Mouse (Mus musculus) stomach, embryonic 15.5 days (tissue): ENCODE measurements at regions not wholly inside any gene's neighbourhood (a gene's known extent, or its start where the extent isn't known, plus 50 kb on each side); places are given as distances from the start of the nearest gene placed in this dataset.
"Not testable (repeated sequence)": the region's sequence is repeated elsewhere in the genome, so short reads cannot be mapped to it uniquely, and the experiment has no call there.

Experiments used
- ATAC-seq: fragments of 200-750 bp; cut with Nextera tagmentation; 2 replicates; pipeline ENCODE4 v1.8.0; 2017; ENCODE audit warnings: low read depth, moderate number of reproducible peaks, moderate TSS enrichment; ENCODE audit not compliant: insufficient read depth, low FRiP score
- H3K27ac ChIP-seq: fragments of 300-500 bp; sonication (generic); 2 replicates; pipeline ENCODE4 v1.5.1; 2015; ENCODE audit warnings: mild to moderate bottlenecking, inconsistent platforms
- H3K27me3 ChIP-seq: fragments of 300-500 bp; sonication (generic); replicated peaks from 2 replicates; pipeline ENCODE4 v1.6.1; 2015; ENCODE audit warnings: inconsistent platforms
- H3K36me3 ChIP-seq: fragments of 300-500 bp; sonication (generic); 2 replicates; pipeline ENCODE4 v1.6.1; 2015; ENCODE audit warnings: inconsistent platforms
- H3K4me1 ChIP-seq: fragments of 300-500 bp; sonication (generic); 2 replicates; pipeline ENCODE4 v1.6.1; 2015; ENCODE audit warnings: inconsistent platforms
- H3K4me2 ChIP-seq: fragments of 300-500 bp; sonication (generic); 2 replicates; pipeline ENCODE4 v1.6.1; 2015; ENCODE audit warnings: mild to moderate bottlenecking, inconsistent platforms
- H3K4me3 ChIP-seq: fragments of 300-500 bp; sonication (generic); replicated peaks from 2 replicates; pipeline ENCODE4 v1.5.1; 2015; ENCODE audit warnings: inconsistent platforms
- H3K9ac ChIP-seq: fragments of 300-500 bp; sonication (generic); 2 replicates; pipeline ENCODE4 v1.6.1; 2015; ENCODE audit warnings: inconsistent platforms
- H3K9me3 ChIP-seq: fragments of 300-500 bp; sonication (generic); 2 replicates; pipeline ENCODE4 v1.6.1; 2016; ENCODE audit warnings: inconsistent platforms
- WGBS: fragments of 180-500 bp; shearing (Covaris S2); methylation state at CpG from one replicate; pipeline ENCODE4 v1.1.7; 2015; 5-methylcytosine and 5-hydroxymethylcytosine counted together

DNA sequence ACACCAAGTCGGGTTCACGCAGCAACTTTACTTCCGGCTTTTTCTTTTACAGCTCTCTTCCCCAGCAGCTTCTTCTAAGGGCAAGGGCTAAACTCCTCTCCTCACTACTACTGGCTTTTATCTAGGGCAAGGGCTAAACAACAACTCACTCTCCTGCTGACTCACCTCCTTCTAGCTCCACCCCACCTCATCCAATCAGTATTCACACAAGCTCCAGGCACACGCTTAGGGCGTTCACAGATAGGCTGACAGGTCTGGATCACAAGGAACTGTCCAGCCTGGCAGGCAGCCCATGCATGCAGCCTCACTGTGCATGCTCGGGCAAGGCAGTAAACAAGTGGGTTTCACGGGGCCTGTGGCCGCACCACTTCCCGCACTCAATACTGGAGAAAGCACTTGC, 116.9 kb downstream of the 1700129C05Rik start:
- not testable (repeated sequence) for H3K9ac ChIP-seq, H3K27ac ChIP-seq, H3K4me1 ChIP-seq, H3K4me3 ChIP-seq, H3K27me3 ChIP-seq, ATAC-seq, H3K36me3 ChIP-seq, H3K9me3 ChIP-seq, H3K4me2 ChIP-seq
- 52% methylated on average over 9 of the region's 9 CpGs for WGBS

DNA sequence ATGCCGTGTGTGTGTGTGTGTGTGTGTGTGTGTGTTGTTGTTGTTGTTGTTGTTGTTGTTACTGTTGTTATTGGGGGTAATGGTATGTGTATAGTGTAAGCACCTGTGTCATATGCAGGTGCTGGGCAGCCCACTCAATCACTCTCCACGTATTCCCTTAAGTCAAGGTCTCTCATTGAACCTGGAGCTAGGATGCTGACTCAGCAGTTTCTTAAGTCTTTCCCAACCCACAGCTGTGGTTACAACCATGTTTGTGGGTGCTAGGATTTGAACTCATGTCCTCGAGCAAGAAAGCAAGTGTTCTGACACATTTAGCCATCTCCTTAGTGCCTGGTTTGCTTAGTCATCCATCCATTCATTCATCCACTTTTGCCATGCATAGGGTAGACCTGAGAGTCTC, 133.2 kb downstream of the 1700129C05Rik start:
- no peak overlapping the region for H3K4me3 ChIP-seq
- 89% methylated on average over 3 of the region's 3 CpGs for WGBS
- H3K9me3 ChIP-seq = no peaks in the 10 kb centered on the region
- no peaks in the 10 kb centered on the region for H3K27me3 ChIP-seq
- ATAC-seq = no peak
- no peaks in the 10 kb centered on the region for H3K4me1 ChIP-seq
- H3K9ac ChIP-seq = no peak overlapping the region
- no peak overlapping the region for H3K4me2 ChIP-seq
- H3K36me3 ChIP-seq = no peaks in the 10 kb centered on the region
- H3K27ac ChIP-seq = no peak overlapping the region

- H3K4me1 ChIP-seq = no peaks in the 10 kb centered on the region
- WGBS = 47% methylated on average over 5 of the region's 5 CpGs
- H3K4me3 ChIP-seq = no peak overlapping the region
- H3K9me3 ChIP-seq = no peaks in the 10 kb centered on the region
- ATAC-seq = no peak
- H3K36me3 ChIP-seq = no peaks in the 10 kb centered on the region
- H3K9ac ChIP-seq = no peak overlapping the region
- no peaks in the 10 kb centered on the region for H3K27me3 ChIP-seq
- no peak overlapping the region for H3K27ac ChIP-seq
- no peak overlapping the region for H3K4me2 ChIP-seq
Observed at GRCm38 (mm10) chr14:58999106-58999778, 143.5 kb downstream of the 1700129C05Rik start.

GRCm38 (mm10) chr14:58994994-58995393, 147.7 kb downstream of the 1700129C05Rik start:
- Histone ChIP-seq H3K27ac (no peak overlapping the region), H3K4me3 (no peak overlapping the region), H3K36me3 (no peaks in the 10 kb centered on the region), H3K9me3 (no peaks in the 10 kb centered on the region), H3K27me3 (no peaks in the 10 kb centered on the region), H3K4me2 (no peak overlapping the region), H3K9ac (no peak overlapping the region), H3K4me1 (no peaks in the 10 kb centered on the region)
- 73% methylated on average over 6 of the region's 6 CpGs for WGBS
- ATAC-seq = no peak

- H3K4me3 ChIP-seq = no peak overlapping the region
- no peaks in the 10 kb centered on the region for H3K36me3 ChIP-seq
- no peak overlapping the region for H3K9ac ChIP-seq
- ATAC-seq = no peak
- H3K9me3 ChIP-seq = no peaks in the 10 kb centered on the region
- H3K27ac ChIP-seq = no peak overlapping the region
- H3K4me2 ChIP-seq = no peak overlapping the region
- no peaks in the 10 kb centered on the region for H3K27me3 ChIP-seq
- WGBS = 72% methylated on average over 5 of the region's 5 CpGs
- H3K4me1 ChIP-seq = no peaks in the 10 kb centered on the region
Observed at GRCm38 (mm10) chr14:58989644-58990217, 153.0 kb downstream of the 1700129C05Rik start.

DNA sequence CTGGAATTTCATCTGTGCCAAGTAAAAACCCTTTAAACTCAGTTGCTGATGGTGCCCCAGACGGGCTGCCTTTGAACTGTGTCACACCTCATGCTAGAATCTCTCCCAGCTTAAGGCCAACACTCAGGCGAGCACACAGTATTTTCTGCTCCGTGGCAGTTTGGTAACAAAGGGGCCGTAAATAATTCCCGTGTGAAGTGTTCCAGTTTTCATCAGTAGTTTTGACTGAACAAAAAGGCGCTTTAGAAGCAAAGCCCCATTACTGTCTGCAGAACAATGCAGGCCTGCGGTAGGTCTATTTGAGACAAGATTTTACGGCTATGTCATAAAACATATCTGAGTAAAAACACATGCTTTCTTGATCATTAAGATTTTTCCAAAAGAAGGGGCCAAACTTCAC, 155.0 kb downstream of the 1700129C05Rik start:
- no peaks in the 10 kb centered on the region for H3K27me3 ChIP-seq
- no peaks in the 10 kb centered on the region for H3K4me1 ChIP-seq
- H3K9ac ChIP-seq = no peak overlapping the region
- WGBS = 34% methylated on average over 8 of the region's 8 CpGs
- H3K36me3 ChIP-seq = no peaks in the 10 kb centered on the region
- H3K9me3 ChIP-seq = no peaks in the 10 kb centered on the region
- ATAC-seq = no peak
- H3K27ac ChIP-seq = no peak overlapping the region
- no peak overlapping the region for H3K4me2 ChIP-seq
- no peak overlapping the region for H3K4me3 ChIP-seq

DNA sequence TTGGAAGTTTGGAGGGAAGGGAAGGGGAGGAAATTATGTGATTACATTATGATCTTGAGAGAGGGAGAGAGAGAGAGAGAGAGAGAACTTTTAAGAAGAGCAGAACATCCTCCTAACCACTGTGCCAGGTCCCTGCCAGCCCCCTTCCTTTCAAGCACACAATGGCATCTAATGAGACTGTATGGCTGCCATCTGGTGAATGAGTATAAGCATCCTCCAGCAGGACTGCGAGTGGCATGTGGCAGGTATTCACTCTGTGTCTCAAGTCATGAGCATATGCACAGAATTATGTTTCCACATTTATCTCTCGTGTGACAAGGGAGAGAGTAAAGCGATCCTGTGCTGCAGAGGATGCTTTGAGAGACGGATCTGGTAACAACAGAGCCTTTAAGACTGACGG, 156.9 kb downstream of the 1700129C05Rik start:
- WGBS = 76% methylated on average over 5 of the region's 5 CpGs
- Histone ChIP-seq H3K4me2 (no peak overlapping the region), H3K9ac (no peak overlapping the region), H3K27me3 (no peaks in the 10 kb centered on the region), H3K9me3 (no peaks in the 10 kb centered on the region), H3K4me3 (no peak overlapping the region), H3K27ac (no peak overlapping the region), H3K36me3 (no peaks in the 10 kb centered on the region), H3K4me1 (no peaks in the 10 kb centered on the region)
- no peak for ATAC-seq

GRCm38 (mm10) chr14:58976791-58977190, 165.9 kb downstream of the 1700129C05Rik start:
- Histone ChIP-seq H3K27ac (no peak overlapping the region), H3K4me1 (no peaks in the 10 kb centered on the region), H3K36me3 (no peaks in the 10 kb centered on the region), H3K4me3 (no peak overlapping the region), H3K9me3 (no peaks in the 10 kb centered on the region), H3K9ac (no peak overlapping the region), H3K4me2 (no peak overlapping the region), H3K27me3 (no peaks in the 10 kb centered on the region)
- ATAC-seq = no peak
- WGBS = 84% methylated on average over 4 of the region's 4 CpGs

GRCm38 (mm10) chr14:58969248-58969647, 173.4 kb downstream of the 1700129C05Rik start:
- Histone ChIP-seq H3K36me3 (no peaks in the 10 kb centered on the region), H3K4me2 (no peak overlapping the region), H3K4me3 (no peak overlapping the region), H3K9me3 (no peaks in the 10 kb centered on the region), H3K27ac (no peak overlapping the region), H3K27me3 (no peaks in the 10 kb centered on the region), H3K4me1 (no peaks in the 10 kb centered on the region), H3K9ac (no peak overlapping the region)
- no peak for ATAC-seq
- 37% methylated on average over 3 of the region's 3 CpGs for WGBS

DNA sequence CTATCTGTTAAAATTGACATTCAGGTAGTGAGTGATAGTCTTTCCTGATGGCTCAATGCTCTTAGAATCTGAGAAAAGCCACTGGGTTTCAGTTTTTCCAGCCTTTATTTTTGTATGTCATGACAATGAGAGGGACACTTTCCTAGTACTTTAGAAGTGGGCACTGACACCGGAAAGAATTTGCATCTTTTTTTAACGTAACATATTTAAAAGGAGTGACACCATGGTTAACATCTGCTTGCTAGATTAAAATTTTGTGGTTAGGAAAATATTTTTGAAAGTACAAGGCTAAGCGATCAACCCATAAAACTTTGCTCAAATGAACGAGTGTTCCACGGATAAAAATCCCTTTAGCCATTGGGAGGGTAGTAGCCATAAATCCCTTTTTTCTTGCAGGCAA, 174.7 kb downstream of the 1700129C05Rik start:
- Histone ChIP-seq H3K4me1 (no peaks in the 10 kb centered on the region), H3K4me2 (no peak overlapping the region), H3K9ac (no peak overlapping the region), H3K27me3 (no peaks in the 10 kb centered on the region), H3K27ac (no peak overlapping the region), H3K9me3 (no peaks in the 10 kb centered on the region), H3K36me3 (no peaks in the 10 kb centered on the region), H3K4me3 (no peak overlapping the region)
- WGBS = 67% methylated on average over 5 of the region's 5 CpGs
- ATAC-seq = no peak

GRCm38 (mm10) chr14:58967163-58967562, 175.5 kb downstream of the 1700129C05Rik start:
- H3K9me3 ChIP-seq = no peaks in the 10 kb centered on the region
- no peak overlapping the region for H3K4me2 ChIP-seq
- no peak overlapping the region for H3K9ac ChIP-seq
- H3K27ac ChIP-seq = no peak overlapping the region
- no peaks in the 10 kb centered on the region for H3K4me1 ChIP-seq
- no peak for ATAC-seq
- H3K27me3 ChIP-seq = no peaks in the 10 kb centered on the region
- 58% methylated on average over 1 of the region's 1 CpGs for WGBS
- no peaks in the 10 kb centered on the region for H3K36me3 ChIP-seq
- no peak overlapping the region for H3K4me3 ChIP-seq

DNA sequence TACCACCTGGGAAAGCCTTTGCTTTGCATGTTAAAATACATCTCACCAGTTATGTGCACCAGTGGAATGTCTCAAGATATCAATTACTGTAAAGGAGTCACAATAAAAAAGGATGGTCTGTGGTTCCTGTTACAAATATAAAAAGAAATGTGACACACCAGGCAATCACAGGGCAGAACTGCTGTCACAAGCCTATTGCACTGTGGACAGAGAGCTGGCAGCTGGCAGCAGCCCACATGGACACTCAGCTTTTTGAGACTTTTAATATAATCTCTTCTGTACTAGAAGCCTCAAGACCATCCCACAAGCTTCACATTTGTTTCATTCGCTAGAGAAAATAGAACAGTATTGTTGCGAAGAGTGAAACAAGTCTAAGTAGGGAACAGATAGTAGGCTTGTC, 197.7 kb downstream of the 1700129C05Rik start:
- WGBS = 88% methylated on average over 2 of the region's 2 CpGs

More for the DNA sequence above, 197.7 kb downstream of the 1700129C05Rik start:
- H3K9me3 ChIP-seq = no peaks in the 10 kb centered on the region
- no peak overlapping the region for H3K9ac ChIP-seq
- H3K4me1 ChIP-seq = no peaks in the 10 kb centered on the region
- H3K27ac ChIP-seq = no peak overlapping the region
- H3K36me3 ChIP-seq = no peaks in the 10 kb centered on the region
- no peaks in the 10 kb centered on the region for H3K27me3 ChIP-seq
- H3K4me2 ChIP-seq = no peak overlapping the region
- ATAC-seq = no peak
- H3K4me3 ChIP-seq = no peak overlapping the region
